Mouse (Mus musculus) hindbrain, embryonic 13.5 days (tissue): ENCODE measurements around the gene Foxg1. TPM values are rescaled to one million over a fixed set of nuclear protein-coding genes. Genes with fewer than 3 reads are reported as not detected.
A peak's percentile ranks its signal among the peaks of the same experiment; 100 is the strongest.

Source experiments
- ATAC-seq: fragments of 200-750 bp; cut with Nextera tagmentation; 2 replicates; pipeline ENCODE4 v1.8.0; 2017; ENCODE audit warnings: moderate TSS enrichment; ENCODE audit not compliant: low FRiP score
- H3K27ac ChIP-seq: fragments of 300-500 bp; sonication (generic); 2 replicates; pipeline ENCODE4 v1.5.1; 2015; ENCODE audit warnings: inconsistent platforms, mild to moderate bottlenecking, moderate library complexity
- H3K27me3 ChIP-seq: fragments of 300-500 bp; sonication (generic); 2 replicates; pipeline ENCODE4 v1.6.1; 2015; ENCODE audit warnings: mild to moderate bottlenecking, inconsistent platforms
- H3K36me3 ChIP-seq: fragments of 300-500 bp; sonication (generic); 2 replicates; pipeline ENCODE4 v1.6.1; 2015; ENCODE audit warnings: mild to moderate bottlenecking, inconsistent platforms
- H3K4me1 ChIP-seq: fragments of 300-500 bp; sonication (generic); replicated peaks from 2 replicates; pipeline ENCODE4 v1.6.1; 2015; ENCODE audit warnings: inconsistent platforms
- H3K4me2 ChIP-seq: fragments of 300-500 bp; sonication (generic); 2 replicates; pipeline ENCODE4 v1.6.1; 2015; ENCODE audit warnings: inconsistent platforms, mild to moderate bottlenecking, moderate library complexity
- H3K4me3 ChIP-seq: fragments of 300-500 bp; sonication (generic); 2 replicates; pipeline ENCODE4 v1.5.1; 2015; ENCODE audit warnings: mild to moderate bottlenecking, inconsistent platforms
- H3K9ac ChIP-seq: fragments of 300-500 bp; sonication (generic); 2 replicates; pipeline ENCODE4 v1.6.1; 2015; ENCODE audit warnings: mild to moderate bottlenecking, inconsistent platforms
- H3K9me3 ChIP-seq: fragments of 300-500 bp; sonication (generic); 2 replicates; pipeline ENCODE4 v1.6.1; 2016; ENCODE audit warnings: inconsistent platforms
- WGBS: fragments of 180-500 bp; shearing (Covaris S2); methylation state at CpG from one replicate; pipeline ENCODE4 v1.1.7; 2015; 5-methylcytosine and 5-hydroxymethylcytosine counted together
- polyA plus RNA-seq: library from polyadenylated mRNA; unstranded; fragments of >200 nt; fragmentation: Nextera tagmentation; extraction: Ambion mirVana; gene quantifications from 2 replicates; pipeline ENCODE4 v1.2.1, GENCODE M21; 2015

The Foxg1 gene
- polyA plus RNA-seq, 1 experiment from 2014 or later: 0.40 TPM

- Histone ChIP-seq H3K27ac (no peak overlapping the region), H3K36me3 (no peaks in the 10 kb centered on the region), H3K4me3 (no peak overlapping the region), H3K27me3 (peaks cover 96% of the 10 kb centered on the region), H3K4me2 (no peak overlapping the region), H3K9me3 (no peaks in the 10 kb centered on the region), H3K4me1 (peaks cover 15% of the 10 kb centered on the region; the same call in 1 of the 2 replicates), H3K9ac (no peak overlapping the region)
- ATAC-seq: no peak
- 7% methylated on average over 1 of the region's 1 CpGs for WGBS
Observed at GRCm38 (mm10) chr12:49378920-49379319, 3.5 kb upstream of the Foxg1 start.

GRCm38 (mm10) chr12:49379446-49379845 lies 3.0 kb upstream of the Foxg1 start:
- Histone ChIP-seq H3K9ac (no peak overlapping the region), H3K27me3 (peaks cover 95% of the 10 kb centered on the region), H3K9me3 (no peaks in the 10 kb centered on the region), H3K27ac (no peak overlapping the region), H3K4me3 (no peak overlapping the region), H3K4me2 (no peak overlapping the region), H3K36me3 (no peaks in the 10 kb centered on the region), H3K4me1 (peaks cover 13% of the 10 kb centered on the region; the same call in 1 of the 2 replicates)
- no peak for ATAC-seq
- 3% methylated on average over 11 of the region's 11 CpGs for WGBS

GRCm38 (mm10) chr12:49380442-49380841 lies 2.0 kb upstream of the Foxg1 start:
- H3K4me1 ChIP-seq: peaks cover 10% of the 10 kb centered on the region; the same call in 1 of the 2 replicates
- H3K36me3 ChIP-seq: no peaks in the 10 kb centered on the region
- no peak overlapping the region for H3K9ac ChIP-seq
- ATAC-seq: no peak
- no peak overlapping the region for H3K4me2 ChIP-seq
- H3K4me3 ChIP-seq: no peak overlapping the region
- peaks cover 97% of the 10 kb centered on the region for H3K27me3 ChIP-seq
- H3K27ac ChIP-seq: no peak overlapping the region
- no peaks in the 10 kb centered on the region; the same call in 1 of the 2 replicates for H3K9me3 ChIP-seq
- 0% methylated on average over 4 of the region's 4 CpGs for WGBS

GRCm38 (mm10) chr12:49381031-49381525 lies 1.4 kb upstream of the Foxg1 start:
- H3K27me3 ChIP-seq: peaks cover 97% of the 10 kb centered on the region
- H3K4me1 ChIP-seq: peaks cover 10% of the 10 kb centered on the region; the same call in 1 of the 2 replicates
- no peak overlapping the region for H3K27ac ChIP-seq
- no peaks in the 10 kb centered on the region; the same call in 1 of the 2 replicates for H3K9me3 ChIP-seq
- no peak for ATAC-seq
- H3K4me2 ChIP-seq: no peak overlapping the region
- no peak overlapping the region for H3K4me3 ChIP-seq
- no peak overlapping the region for H3K9ac ChIP-seq
- WGBS: 5% methylated on average over 4 of the region's 4 CpGs
- no peaks in the 10 kb centered on the region for H3K36me3 ChIP-seq

GRCm38 (mm10) chr12:49381721-49382365 lies 617 bp upstream of the Foxg1 start:
- ATAC-seq: no peak
- under 1% methylated on average over 19 of the region's 19 CpGs for WGBS

GRCm38 (mm10) chr12:49383521-49384133 lies 1.2 kb downstream of the Foxg1 start:
- under 1% methylated on average over 55 of the region's 67 CpGs for WGBS
- no peak overlapping the region for H3K27ac ChIP-seq

More at GRCm38 (mm10) chr12:49381721-49382365, 617 bp upstream of the Foxg1 start:
- H3K9me3 ChIP-seq: no peaks in the 10 kb centered on the region; the same call in 1 of the 2 replicates
- no peak overlapping the region for H3K4me2 ChIP-seq
- H3K36me3 ChIP-seq: no peaks in the 10 kb centered on the region
- peaks cover 10% of the 10 kb centered on the region; the same call in 1 of the 2 replicates for H3K4me1 ChIP-seq
- H3K27ac ChIP-seq: no peak overlapping the region
- H3K27me3 ChIP-seq: peaks cover 93% of the 10 kb centered on the region
- H3K4me3 ChIP-seq: no peak overlapping the region
- H3K9ac ChIP-seq: no peak overlapping the region

GRCm38 (mm10) chr12:49384295-49384875 lies 1.9 kb downstream of the Foxg1 start:
- Histone ChIP-seq H3K4me1 (peaks cover 10% of the 10 kb centered on the region; the same call in 1 of the 2 replicates), H3K27me3 (peaks cover 78% of the 10 kb centered on the region), H3K4me2 (0 out of 2 replicates have a peak overlapping the region, but pooled peaks have one; percentile 38), H3K4me3 (peak overlapping the region; percentile 25; the same call in 1 of the 2 replicates), H3K9me3 (no peaks in the 10 kb centered on the region; the same call in 1 of the 2 replicates), H3K9ac (no peak overlapping the region), H3K27ac (no peak overlapping the region), H3K36me3 (no peaks in the 10 kb centered on the region)
- peak; percentile 22; the same call in 1 of the 2 replicates for ATAC-seq
- under 1% methylated on average over 65 of the region's 66 CpGs for WGBS

More at GRCm38 (mm10) chr12:49383521-49384133, 1.2 kb downstream of the Foxg1 start:
- Histone ChIP-seq H3K4me1 (peaks cover 10% of the 10 kb centered on the region; the same call in 1 of the 2 replicates), H3K4me2 (peak overlapping the region; percentile 38), H3K36me3 (no peaks in the 10 kb centered on the region), H3K9me3 (no peaks in the 10 kb centered on the region; the same call in 1 of the 2 replicates), H3K27me3 (peaks cover 83% of the 10 kb centered on the region), H3K4me3 (peak overlapping the region; percentile 25), H3K9ac (no peak overlapping the region)
- peak; percentile 57 for ATAC-seq

- H3K27me3 ChIP-seq: peaks cover 77% of the 10 kb centered on the region
- H3K4me2 ChIP-seq: peak within 1 kb of the TSS; percentile 38
- H3K9me3 ChIP-seq: no peaks in the 10 kb centered on the region; the same call in 1 of the 2 replicates
- ATAC-seq: no peak; the same call in 1 of the 2 replicates
- H3K27ac ChIP-seq: no peak within 1 kb of the TSS
- peak within 1 kb of the TSS; percentile 25; the same call in 1 of the 2 replicates for H3K4me3 ChIP-seq
- no peak within 1 kb of the TSS for H3K9ac ChIP-seq
- WGBS: under 1% methylated on average over 74 of the region's 75 CpGs
- H3K4me1 ChIP-seq: peaks cover 10% of the 10 kb centered on the region; the same call in 1 of the 2 replicates
- no peaks in the 10 kb centered on the region for H3K36me3 ChIP-seq
Observed at GRCm38 (mm10) chr12:49384876-49385630, 2.6 kb downstream of the Foxg1 start, which contains the start of gene Gm43517. TSS of gene Gm43517 (plus strand) at chr12:49385174.

- Histone ChIP-seq H3K4me3 (peak overlapping the region; percentile 9; the same call in 1 of the 2 replicates), H3K27me3 (peaks cover 77% of the 10 kb centered on the region), H3K4me2 (no peak overlapping the region), H3K4me1 (peaks cover 10% of the 10 kb centered on the region; the same call in 1 of the 2 replicates), H3K9ac (no peak overlapping the region), H3K36me3 (no peaks in the 10 kb centered on the region), H3K9me3 (no peaks in the 10 kb centered on the region; the same call in 1 of the 2 replicates), H3K27ac (no peak overlapping the region)
- no peak for ATAC-seq
- WGBS: 1% methylated on average over 23 of the region's 23 CpGs
Observed at GRCm38 (mm10) chr12:49385631-49385990, 3.2 kb downstream of the Foxg1 start.

GRCm38 (mm10) chr12:49386081-49386805 lies 3.8 kb downstream of the Foxg1 start:
- Histone ChIP-seq H3K9ac (no peak overlapping the region), H3K4me2 (no peak overlapping the region), H3K27me3 (peaks cover 78% of the 10 kb centered on the region), H3K9me3 (no peaks in the 10 kb centered on the region; the same call in 1 of the 2 replicates), H3K4me3 (no peak overlapping the region), H3K36me3 (no peaks in the 10 kb centered on the region), H3K4me1 (peaks cover 14% of the 10 kb centered on the region), H3K27ac (no peak overlapping the region)
- WGBS: 11% methylated on average over 10 of the region's 10 CpGs
- no peak for ATAC-seq
